Mouse (Mus musculus) olfactory bulb, adult 2 months (tissue): ENCODE results near the gene Pdcd2l. TPM values are rescaled to one million over a fixed set of nuclear protein-coding genes. Genes with fewer than 3 reads are reported as not detected.

ENCODE experiments used
- H3K27ac ChIP-seq: fragments of 200-500 bp; 2 replicates; pipeline ENCODE4 v1.5.1; 2012; ENCODE audit warnings: low read depth, low read length; ENCODE audit not compliant: insufficient read depth
- H3K4me1 ChIP-seq: fragments of 200-500 bp; 2 replicates; pipeline ENCODE4 v1.6.1; 2012; ENCODE audit warnings: low read length; ENCODE audit not compliant: control insufficient read depth, insufficient read depth
- H3K4me3 ChIP-seq: fragments of 200-500 bp; 2 replicates; pipeline ENCODE4 v1.5.1; 2012; ENCODE audit warnings: mild to moderate bottlenecking, low read depth, low read length, moderate library complexity; ENCODE audit not compliant: insufficient read depth
- CTCF ChIP-seq: fragments of 200-500 bp; IDR thresholded peaks from 2 replicates; pipeline ENCODE4 v1.5.1; 2012; ENCODE audit warnings: low read depth, mild to moderate bottlenecking, low read length, moderate library complexity; ENCODE audit not compliant: insufficient read depth
- POLR2A ChIP-seq: fragments of 200-500 bp; IDR thresholded peaks from 2 replicates; pipeline ENCODE4 v1.6.1; 2012; ENCODE audit warnings: mild to moderate bottlenecking, low read depth, low read length, moderate library complexity; ENCODE audit not compliant: insufficient read depth
- WGBS: fragments of 180-500 bp; shearing (Covaris S2); methylation state at CpG from one replicate; pipeline ENCODE4 v1.1.7; 2018; 5-methylcytosine and 5-hydroxymethylcytosine counted together
- polyA plus RNA-seq: library from polyadenylated mRNA; stranded (reverse); fragments of >200 nt; gene quantifications from 2 replicates; pipeline ENCODE4 v1.2.4, GENCODE M21; 2012; ENCODE audit warnings: low replicate concordance; ENCODE audit not compliant: missing spikeins, insufficient read depth, insufficient read length

The Pdcd2l gene
- polyA plus RNA-seq, 1 experiment = not detected

DNA sequence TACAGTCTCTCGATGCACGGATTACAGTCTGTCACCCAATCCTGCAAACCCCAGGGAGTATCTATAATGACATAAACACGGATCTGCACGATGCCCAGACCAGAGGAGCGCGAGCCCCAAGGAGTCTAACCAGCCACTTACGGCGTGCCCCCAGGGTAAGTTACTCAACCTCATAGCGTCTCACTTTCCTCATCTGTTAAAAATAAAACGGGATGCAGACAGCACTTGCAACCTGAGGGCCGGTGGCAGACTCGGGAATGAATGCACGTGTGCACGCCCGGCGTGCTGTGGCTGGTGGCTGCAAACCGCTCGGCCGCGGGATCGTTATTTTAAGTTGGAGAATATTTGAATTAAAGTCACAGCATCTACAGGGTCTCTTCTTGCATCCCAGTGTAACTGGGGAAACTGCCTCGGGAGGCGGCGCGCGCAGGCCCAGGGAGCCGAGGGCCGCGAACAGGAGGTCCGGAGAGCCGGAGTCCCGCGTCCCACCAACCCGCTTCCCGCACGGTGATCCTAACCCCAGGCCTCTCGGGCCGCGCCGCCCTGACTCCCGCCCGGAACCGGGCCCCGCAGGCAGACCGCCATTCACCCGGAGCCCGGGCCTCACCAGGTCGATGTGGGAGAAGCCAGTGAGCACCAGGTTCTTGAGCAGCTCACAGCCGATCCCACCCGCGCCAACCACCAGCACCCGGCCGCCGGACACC lies 28.5 kb downstream of the Pdcd2l start:
- Histone ChIP-seq H3K27ac (peak overlapping the region; percentile 63), H3K4me1 (peaks cover 2% of the 10 kb centered on the region; the same call in 1 of the 2 replicates), H3K4me3 (peak overlapping the region; percentile 85)
- under 1% methylated on average over 54 of the region's 54 CpGs for WGBS
- TF ChIP-seq POLR2A (no peak), CTCF (no peak)

DNA sequence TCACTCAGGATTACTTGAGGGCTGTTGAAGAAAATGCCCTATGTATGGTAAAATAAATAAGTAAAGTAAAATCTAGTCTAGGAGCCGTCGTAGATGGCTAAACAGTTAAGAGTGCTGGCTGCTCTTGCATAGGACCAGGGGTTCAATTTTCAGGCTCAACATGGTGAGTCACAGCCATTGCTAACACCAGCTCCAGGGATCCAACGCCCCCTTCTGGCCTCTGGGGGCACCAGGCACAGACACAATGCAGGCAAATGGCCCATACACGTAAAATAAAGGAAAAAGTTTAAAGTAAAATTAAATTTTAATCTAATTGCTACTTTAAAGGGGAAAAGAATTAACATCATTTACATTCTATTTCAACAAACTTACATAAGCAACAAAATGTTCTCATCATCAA lies 29.6 kb downstream of the Pdcd2l start:
- H3K27ac ChIP-seq = no peak overlapping the region
- whole genome bisulfite sequencing = 35% methylated on average over 4 of the region's 4 CpGs
- TF ChIP-seq CTCF (0 out of 2 replicates have a peak, but pooled peaks have one; percentile 17), POLR2A (no peak)
- no peak overlapping the region for H3K4me3 ChIP-seq
- H3K4me1 ChIP-seq = peaks cover 2% of the 10 kb centered on the region; the same call in 1 of the 2 replicates

DNA sequence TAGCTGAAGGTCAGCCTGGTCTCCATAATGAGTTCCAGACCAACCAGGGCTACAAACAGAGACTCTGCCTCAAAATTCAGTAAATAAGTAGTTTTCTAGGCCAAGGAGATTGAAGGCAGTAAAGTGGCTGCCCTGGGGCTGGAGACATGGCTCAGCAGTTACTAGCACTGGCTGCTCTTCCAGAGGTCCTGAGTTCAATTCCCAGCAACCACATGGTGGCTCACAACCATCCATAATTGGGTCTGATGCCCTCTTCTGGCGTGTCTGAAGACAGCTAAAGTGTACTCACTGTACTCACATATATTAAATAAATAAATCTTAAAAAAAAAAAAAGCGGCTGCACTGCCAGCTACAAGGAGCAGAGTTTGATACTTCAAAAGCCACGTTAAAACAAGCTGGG lies 30.5 kb downstream of the Pdcd2l start:
- TF ChIP-seq CTCF = no peak
- TF ChIP-seq POLR2A = no peak

DNA sequence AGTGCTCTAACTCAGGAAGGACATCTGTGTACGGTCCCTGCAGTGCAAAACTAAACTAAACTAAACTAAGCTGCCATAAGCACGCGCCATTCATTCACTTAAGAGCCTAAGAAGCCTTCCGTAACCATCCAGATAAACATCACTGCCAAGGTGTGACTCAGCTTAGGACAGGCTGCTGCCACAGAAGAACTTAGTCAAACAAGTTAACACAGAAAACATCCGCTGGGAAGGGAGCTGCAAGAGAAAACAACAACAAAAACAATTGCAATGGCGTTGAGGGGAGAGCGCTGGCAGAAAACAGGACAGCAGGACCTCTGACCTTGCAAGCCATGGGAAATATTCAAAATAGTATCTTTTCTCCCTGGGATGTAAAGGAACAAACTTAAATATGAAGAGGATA lies 31.8 kb downstream of the Pdcd2l start:
- 85% methylated on average over 7 of the region's 7 CpGs for WGBS
- TF ChIP-seq CTCF = no peak
- TF ChIP-seq POLR2A = no peak
- no peak overlapping the region for H3K27ac ChIP-seq

More for the DNA sequence above, 30.5 kb downstream of the Pdcd2l start:
- peaks cover 2% of the 10 kb centered on the region; the same call in 1 of the 2 replicates for H3K4me1 ChIP-seq
- H3K4me3 ChIP-seq = no peak overlapping the region
- WGBS = 79% methylated on average over 3 of the region's 3 CpGs
- no peak overlapping the region for H3K27ac ChIP-seq

DNA sequence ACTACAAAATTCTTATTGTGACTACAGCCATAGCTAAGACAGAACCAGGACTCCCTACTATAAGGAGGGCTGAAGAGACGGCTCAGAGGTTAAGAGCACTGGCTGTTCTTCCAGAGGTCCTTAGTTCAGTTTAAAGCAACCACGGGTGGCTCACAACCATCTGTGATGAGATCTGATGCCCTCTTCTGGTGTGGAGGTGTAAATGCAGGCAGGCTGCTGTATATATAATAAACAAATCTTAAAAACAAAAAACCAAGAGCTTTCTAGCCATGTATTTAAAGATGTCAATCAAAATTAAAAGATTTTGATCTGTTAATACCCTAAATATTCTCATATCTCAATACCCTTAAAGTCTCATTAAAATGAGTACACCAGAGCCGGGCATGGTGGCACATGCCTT lies 37.3 kb downstream of the Pdcd2l start:
- H3K4me3 ChIP-seq = no peak overlapping the region
- TF ChIP-seq CTCF (no peak), POLR2A (no peak)
- 92% methylated on average over 3 of the region's 3 CpGs for WGBS
- no peaks in the 10 kb centered on the region for H3K4me1 ChIP-seq
- H3K27ac ChIP-seq = no peak overlapping the region

More for the DNA sequence above, 31.8 kb downstream of the Pdcd2l start:
- Histone ChIP-seq H3K4me1 (peaks cover 2% of the 10 kb centered on the region; the same call in 1 of the 2 replicates), H3K4me3 (no peak overlapping the region)

DNA sequence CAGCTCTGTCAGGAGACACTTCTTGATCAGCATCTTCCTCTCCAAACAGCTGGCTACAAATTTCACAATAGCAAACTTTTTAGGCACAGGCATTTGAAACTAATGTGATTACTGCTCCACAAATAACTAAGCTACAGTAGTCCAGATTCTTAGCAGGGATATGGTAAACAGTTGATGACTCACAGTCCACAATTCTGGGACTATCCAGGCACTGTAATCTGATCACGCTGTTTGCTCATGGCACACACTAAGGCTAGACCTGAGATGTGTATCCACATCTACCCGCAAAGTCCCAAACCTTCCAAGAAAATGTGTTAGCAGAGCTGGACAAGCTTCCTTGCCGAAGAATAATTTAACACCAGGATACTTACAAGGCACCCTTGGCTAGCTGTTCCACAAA lies 38.5 kb downstream of the Pdcd2l start:
- Histone ChIP-seq H3K4me1 (no peaks in the 10 kb centered on the region), H3K27ac (no peak overlapping the region), H3K4me3 (no peak overlapping the region)
- TF ChIP-seq POLR2A = no peak
- no peak for TF ChIP-seq CTCF
- 80% methylated on average over 3 of the region's 3 CpGs for WGBS

DNA sequence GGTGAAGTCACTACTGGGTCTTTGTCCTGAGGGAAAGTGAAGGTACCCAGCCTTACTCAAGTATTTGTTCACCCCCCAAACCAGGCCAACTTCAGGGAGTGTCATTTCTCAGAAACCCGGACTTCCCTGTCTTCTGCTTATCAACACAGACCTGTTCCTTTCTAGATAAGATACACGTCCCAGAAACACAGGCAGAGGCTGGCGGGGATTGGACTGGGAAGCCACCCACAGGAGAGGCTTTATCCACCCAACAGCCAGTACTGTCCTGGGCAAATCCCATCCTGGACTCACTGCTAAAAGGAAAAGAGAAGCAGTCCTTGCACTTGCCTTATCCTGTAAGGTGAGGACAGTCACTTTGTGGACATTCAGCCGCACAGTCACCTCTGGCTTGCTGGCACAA lies 49.3 kb downstream of the Pdcd2l start:
- 91% methylated on average over 4 of the region's 4 CpGs for WGBS
- Histone ChIP-seq H3K27ac (no peak overlapping the region), H3K4me3 (no peak overlapping the region), H3K4me1 (no peaks in the 10 kb centered on the region)
- TF ChIP-seq POLR2A (no peak), CTCF (no peak)

DNA sequence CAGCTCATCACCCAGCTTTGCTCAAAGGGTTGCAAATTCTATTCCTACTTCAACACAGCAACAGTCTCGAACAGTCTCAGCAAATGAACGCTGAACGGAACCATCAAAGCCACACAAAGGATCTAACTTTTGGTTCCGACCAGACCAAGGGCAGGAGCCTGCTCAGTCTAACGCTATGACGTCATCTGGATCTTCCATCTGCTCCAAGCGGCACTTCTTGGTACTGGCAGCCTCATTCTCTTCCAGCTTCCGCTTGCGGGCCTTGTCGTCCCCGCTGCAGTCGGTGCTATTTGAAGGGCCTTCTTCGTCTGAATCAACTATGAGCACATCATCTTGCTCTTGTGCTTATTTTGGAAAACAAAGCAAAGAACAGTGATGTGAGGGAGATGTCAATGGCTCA lies 55.3 kb downstream of the Pdcd2l start:
- WGBS = 87% methylated on average over 13 of the region's 13 CpGs
- H3K4me1 ChIP-seq = no peaks in the 10 kb centered on the region
- H3K4me3 ChIP-seq = no peak overlapping the region
- TF ChIP-seq POLR2A = no peak
- TF ChIP-seq CTCF = no peak
- no peak overlapping the region for H3K27ac ChIP-seq

DNA sequence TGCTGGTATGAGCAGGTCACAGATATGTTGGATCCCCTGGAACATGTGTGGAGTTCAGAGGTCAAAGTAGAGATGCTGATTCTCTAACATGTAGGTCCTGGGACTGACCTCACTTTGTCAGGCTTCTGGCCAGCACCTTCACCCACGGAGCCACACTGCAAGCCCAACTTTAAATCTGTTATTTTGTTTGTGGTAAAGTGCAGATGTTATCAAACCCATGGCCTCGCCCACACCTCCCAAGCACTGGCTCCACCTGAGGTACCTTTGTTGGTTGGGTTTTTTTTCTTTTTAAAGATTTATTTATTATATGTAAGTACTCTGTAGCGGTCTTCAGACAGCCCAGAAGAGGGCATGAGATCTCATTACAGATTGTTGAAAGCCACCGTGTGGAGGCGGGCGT lies 57.0 kb downstream of the Pdcd2l start:
- 95% methylated on average over 6 of the region's 6 CpGs for WGBS

More for the DNA sequence above, 57.0 kb downstream of the Pdcd2l start:
- no peak for TF ChIP-seq CTCF
- no peaks in the 10 kb centered on the region for H3K4me1 ChIP-seq
- H3K4me3 ChIP-seq = no peak overlapping the region
- H3K27ac ChIP-seq = no peak overlapping the region

Other genes with a start within 250 kb of the Pdcd2l start
- not detected in 2 replicates for gene Scgb2b27, start 182.7 kb downstream of the Pdcd2l start, polyA plus RNA-seq
- not detected in 2 replicates for gene Scgb1b27, start 175.2 kb downstream of the Pdcd2l start, polyA plus RNA-seq
- gene Scgb1b30, start 101.2 kb downstream of the Pdcd2l start, polyA plus RNA-seq = not detected in 2 replicates
- gene Wtip, start 63.4 kb downstream of the Pdcd2l start, polyA plus RNA-seq = not detected in 2 replicates
- gene Uba2, start 27.1 kb downstream of the Pdcd2l start, polyA plus RNA-seq = not detected in 2 replicates
- 367 and 564 TPM in 2 replicates for gene Gpi1, start 33.7 kb upstream of the Pdcd2l start, polyA plus RNA-seq
- gene Gm6096, start 54.4 kb upstream of the Pdcd2l start, polyA plus RNA-seq = not detected in 2 replicates
- gene 4931406P16Rik, start 116.9 kb upstream of the Pdcd2l start, polyA plus RNA-seq = not detected in 2 replicates
- 429 TPM in 1 of 2 replicates, not detected in the other for gene Lsm14a, start 196.7 kb upstream of the Pdcd2l start, polyA plus RNA-seq